Mouse (Mus musculus): ENCODE data around the gene Rassf7.

Gene Rassf7

GRCm38 (mm10) chr7:141226535-141226934 lies 10.9 kb downstream of the Rassf7 start:
- WGBS = 83% methylated on average over 6 of the region's 6 CpGs

GRCm38 (mm10) chr7:141227796-141228195 lies 12.1 kb downstream of the Rassf7 start:
- 69% methylated on average over 4 of the region's 4 CpGs for WGBS

GRCm38 (mm10) chr7:141228279-141229067 lies 12.8 kb downstream of the Rassf7 start, which contains the start of gene Phrf1:
TSS of gene Phrf1 (plus strand) at chr7:141228784.
- WGBS = under 1% methylated on average over 76 of the region's 76 CpGs

- 60% methylated on average over 6 of the region's 6 CpGs for WGBS
Observed at GRCm38 (mm10) chr7:141229702-141230101, 14.0 kb downstream of the Rassf7 start.

DNA sequence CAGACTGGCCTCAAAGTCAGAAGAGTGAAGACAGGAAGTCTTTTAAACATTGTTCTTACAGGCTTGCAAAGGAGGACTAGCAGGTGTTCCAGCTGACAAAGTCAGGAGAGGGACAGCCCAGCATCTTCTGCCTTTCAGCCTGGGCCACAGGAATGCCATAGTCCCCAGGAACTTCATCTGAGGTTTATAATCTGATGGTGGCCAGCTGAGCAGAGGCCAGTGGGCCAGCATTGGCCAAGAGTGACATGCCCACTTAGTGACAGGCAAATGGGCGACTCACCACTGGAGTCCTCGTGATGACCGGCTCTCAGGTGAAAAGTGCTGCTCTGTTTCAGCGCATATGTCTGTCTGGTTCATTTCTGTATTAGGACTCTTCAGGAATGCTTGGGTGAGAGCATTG lies 14.9 kb downstream of the Rassf7 start:
- 85% methylated on average over 4 of the region's 4 CpGs for WGBS

GRCm38 (mm10) chr7:141231111-141231510 lies 15.5 kb downstream of the Rassf7 start:
- WGBS = 76% methylated on average over 3 of the region's 3 CpGs

- WGBS = 93% methylated on average over 10 of the region's 10 CpGs
Observed at GRCm38 (mm10) chr7:141231551-141231950, 15.9 kb downstream of the Rassf7 start.

DNA sequence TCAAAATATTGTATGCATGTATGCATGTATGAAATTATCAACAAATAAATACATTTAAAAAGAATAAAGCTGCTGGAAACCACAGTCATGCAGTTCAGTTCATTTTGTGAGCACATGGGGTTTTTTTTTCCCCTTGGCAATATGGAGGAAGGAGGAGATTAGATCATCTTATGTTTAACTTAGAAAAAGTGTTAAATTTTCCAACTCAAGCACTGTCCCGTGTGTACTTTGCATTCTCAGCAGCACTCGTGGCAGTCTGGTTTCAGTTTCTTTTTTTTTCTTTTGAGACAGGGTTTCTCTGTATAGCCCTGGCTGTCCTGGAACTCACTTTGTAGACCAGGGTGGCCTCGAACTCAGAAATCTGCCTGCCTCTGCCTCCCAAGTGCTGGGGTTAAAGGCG lies 34.8 kb downstream of the Rassf7 start:
- WGBS = 75% methylated on average over 4 of the region's 4 CpGs

- 87% methylated on average over 10 of the region's 10 CpGs for WGBS
Observed at GRCm38 (mm10) chr7:141256159-141256558, 40.5 kb downstream of the Rassf7 start.

DNA sequence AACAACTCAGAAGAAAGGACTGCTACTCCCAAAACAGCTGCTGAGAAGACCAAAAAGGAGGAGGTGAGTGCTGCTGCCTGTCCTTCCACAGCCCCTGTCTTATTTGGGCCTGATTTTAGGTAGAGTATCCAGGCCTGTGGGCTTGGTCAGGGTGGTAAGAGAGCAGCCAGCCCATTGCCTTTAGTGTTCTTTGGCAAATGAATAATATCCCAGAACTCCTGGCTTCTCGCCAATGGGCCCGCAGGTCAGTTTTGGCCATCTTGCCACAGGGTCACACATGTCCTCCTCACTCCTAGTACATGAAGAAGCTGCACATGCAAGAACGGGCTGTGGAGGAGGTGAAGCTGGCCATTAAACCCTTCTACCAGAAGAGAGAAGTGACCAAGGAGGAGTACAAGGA lies 45.8 kb downstream of the Rassf7 start:
- WGBS = 88% methylated on average over 3 of the region's 3 CpGs

- WGBS = 91% methylated on average over 13 of the region's 13 CpGs
Observed at GRCm38 (mm10) chr7:141263640-141264039, 48.0 kb downstream of the Rassf7 start.

DNA sequence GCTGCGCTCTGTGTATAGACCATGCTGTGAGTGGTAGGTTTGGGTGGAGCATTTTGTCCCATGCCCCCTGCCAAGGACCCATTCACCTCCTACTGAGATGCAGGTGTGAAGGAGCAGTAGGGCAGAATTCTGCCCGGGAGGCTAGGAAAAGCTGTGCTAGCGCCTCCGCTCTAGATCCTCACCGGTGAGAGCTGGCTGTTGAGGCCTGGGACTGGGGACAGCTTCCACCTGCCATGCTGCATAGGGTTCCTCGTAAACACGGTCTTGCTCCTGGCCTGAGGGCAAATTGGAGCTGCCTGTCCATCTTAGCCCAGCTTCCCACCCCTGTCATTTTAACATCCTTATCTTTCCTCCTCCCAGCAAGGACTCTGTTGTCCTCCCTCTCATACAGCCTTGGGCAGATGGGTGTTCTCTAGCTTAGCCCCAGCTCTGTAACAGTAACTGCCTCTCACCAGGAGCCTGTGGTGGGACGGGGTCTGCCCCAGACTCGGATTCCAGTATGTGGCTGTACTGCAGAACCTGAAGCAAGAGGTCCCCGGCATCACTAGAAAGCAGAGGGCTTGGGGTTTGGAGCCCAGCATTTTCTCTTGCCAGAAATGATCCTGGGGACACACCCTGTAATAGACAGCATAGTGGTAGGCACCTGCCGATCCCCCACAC lies 48.5 kb downstream of the Rassf7 start:
- 82% methylated on average over 11 of the region's 11 CpGs for WGBS

- WGBS = 42% methylated on average over 12 of the region's 12 CpGs
Observed at GRCm38 (mm10) chr7:141264761-141265410, 49.2 kb downstream of the Rassf7 start.

GRCm38 (mm10) chr7:141265411-141265738 lies 49.7 kb downstream of the Rassf7 start:
- WGBS = 50% methylated on average over 11 of the region's 11 CpGs

DNA sequence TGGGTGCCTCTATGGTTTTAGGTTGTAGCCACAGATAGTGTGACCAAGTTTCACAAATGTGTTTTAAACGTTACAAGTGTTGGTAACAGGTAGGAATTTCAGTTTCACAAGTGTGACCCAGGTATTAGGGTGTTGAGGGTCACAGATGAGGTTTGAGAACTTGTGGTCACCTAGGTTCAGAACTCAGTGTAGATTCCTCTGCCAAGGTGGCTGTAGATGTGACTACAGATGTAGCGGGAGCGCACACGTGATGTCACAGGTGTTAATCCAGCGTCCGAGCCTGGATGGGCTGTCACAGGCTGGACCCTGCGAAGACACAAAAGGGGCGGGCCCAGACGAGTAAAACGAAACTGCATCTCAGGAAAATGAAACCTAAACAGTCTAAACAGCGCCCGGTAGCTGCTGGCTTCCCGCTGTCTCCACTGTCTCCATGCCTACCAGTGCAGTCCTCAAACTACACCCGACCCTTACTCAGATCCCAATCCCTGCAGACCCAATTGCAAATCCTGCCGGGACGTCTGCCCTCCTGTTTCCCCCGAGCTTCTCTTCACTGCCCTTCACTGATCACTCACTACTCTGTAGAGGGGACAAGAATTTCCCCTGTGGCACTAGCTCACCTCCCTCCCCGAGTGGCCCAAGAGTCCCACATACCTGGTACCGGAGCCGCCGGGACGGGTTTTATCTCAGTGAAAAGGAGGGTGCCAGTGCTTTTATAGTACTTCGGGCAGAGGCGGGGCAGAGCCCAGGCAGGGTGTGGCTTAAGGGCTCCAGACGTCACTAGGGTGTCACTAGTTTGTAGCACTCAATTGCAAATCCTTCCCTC lies 50.3 kb downstream of the Rassf7 start, which contains the start of gene Irf7:
Gene Irf7, minus strand, starts transcription at position 743 of the 823 bp plus-strand sequence.
- whole genome bisulfite sequencing = 9% methylated on average over 25 of the region's 25 CpGs
